Mouse (Mus musculus) liver, postnatal 0 days (tissue): ENCODE measurements at regions not wholly inside any gene's neighbourhood (a gene's known extent, or its start where the extent isn't known, plus 50 kb on each side); places are given as distances from the start of the nearest gene placed in this dataset.

Source experiments
- CTCF ChIP-seq: sonication (generic); IDR thresholded peaks from 2 replicates; pipeline ENCODE4 v1.5.1; 2016; ENCODE audit warnings: antibody characterized with exemption, low read depth
- EP300 ChIP-seq: IDR thresholded peaks from 2 replicates; pipeline ENCODE4 v1.6.1; 2016; ENCODE audit warnings: antibody characterized with exemption, low read depth, mild to moderate bottlenecking

- TF ChIP-seq CTCF (no peak), EP300 (no peak)
Measured at GRCm38 (mm10) chr4:97419845-97420244, 236.9 kb upstream of the Gm10192 start.
